Mouse (Mus musculus) retina, postnatal 7 days (tissue): ENCODE results near the gene Iqsec2.
A peak's percentile ranks its signal among the peaks of the same experiment; 100 is the strongest.

Experiments
- DNase-seq: peaks from one replicate; pipeline ENCODE4 v3.0.0-alpha.2; 2012; ENCODE audit warnings: low read depth, low spot score

The Iqsec2 gene

GRCm38 (mm10) chrX:152143941-152144741 lies at the start of gene Iqsec2:
Gene Iqsec2 (plus strand): TSS chrX:152144268.
- no peak for DNase-seq

DNA sequence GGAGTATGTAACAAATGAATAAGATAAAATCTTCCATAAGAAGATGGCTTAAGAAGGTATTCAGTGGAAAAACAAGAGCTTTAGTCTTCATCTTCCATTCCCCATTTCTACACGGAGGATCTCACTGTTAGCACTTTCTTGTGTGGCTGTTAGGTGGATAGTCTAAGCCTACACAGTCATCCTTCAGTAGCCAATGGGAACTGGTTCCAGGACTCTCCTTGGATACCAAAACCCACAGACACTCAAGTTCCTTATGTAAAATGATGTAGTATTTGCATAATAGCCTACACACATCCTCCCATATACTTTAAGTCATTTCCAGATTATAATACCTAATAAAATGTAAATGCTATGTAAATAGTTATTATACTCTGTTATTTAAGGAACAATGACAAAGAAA lies 46.5 kb upstream of the Iqsec2 start:
- DNase-seq, result no peak

DNA sequence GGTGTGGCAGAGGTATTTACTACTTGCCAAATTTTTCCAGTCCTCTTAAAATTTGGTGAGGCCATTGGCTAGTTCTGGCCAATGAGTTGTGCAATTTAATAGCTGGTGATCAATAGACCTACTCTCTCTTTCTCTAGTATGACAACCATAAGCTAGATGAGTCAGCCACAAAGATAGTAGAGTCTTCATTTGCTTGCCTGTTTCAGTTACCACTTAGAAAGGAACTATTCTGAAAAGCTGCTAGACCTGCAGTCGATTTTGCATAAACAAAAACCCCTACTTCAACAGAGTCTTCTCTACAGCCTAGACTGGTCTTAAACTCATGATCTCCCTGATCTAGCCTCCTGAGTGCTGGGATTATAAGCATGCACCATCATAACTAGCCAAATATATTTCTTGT lies 22.4 kb upstream of the Iqsec2 start:
- no peak for DNase-seq

DNA sequence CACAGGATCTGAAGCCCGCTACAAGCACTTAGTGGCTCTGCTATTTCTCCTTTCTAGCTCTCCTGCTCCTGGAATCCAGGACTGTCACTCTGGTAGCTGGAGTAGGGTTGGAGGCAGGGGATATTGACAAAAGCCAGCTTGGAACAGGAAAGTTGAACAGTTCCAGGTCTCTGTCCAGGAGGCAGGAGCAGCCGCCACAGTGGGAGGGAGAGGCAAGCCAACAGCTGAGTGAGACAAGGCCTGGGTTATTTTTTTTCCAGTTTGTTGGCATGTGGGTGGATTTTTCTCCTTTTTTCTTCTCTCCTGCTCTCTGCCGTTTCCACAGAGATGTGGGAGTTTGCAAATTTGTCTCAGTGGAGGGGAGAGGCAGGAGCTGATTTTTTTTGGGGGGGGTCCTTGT lies 13.3 kb upstream of the Iqsec2 start:
- DNase-seq, result no peak

- no peak for DNase-seq
Observed at GRCm38 (mm10) chrX:152132029-152132428, 12.0 kb upstream of the Iqsec2 start.

GRCm38 (mm10) chrX:152135195-152135594 lies 8.9 kb upstream of the Iqsec2 start:
- no peak for DNase-seq

DNA sequence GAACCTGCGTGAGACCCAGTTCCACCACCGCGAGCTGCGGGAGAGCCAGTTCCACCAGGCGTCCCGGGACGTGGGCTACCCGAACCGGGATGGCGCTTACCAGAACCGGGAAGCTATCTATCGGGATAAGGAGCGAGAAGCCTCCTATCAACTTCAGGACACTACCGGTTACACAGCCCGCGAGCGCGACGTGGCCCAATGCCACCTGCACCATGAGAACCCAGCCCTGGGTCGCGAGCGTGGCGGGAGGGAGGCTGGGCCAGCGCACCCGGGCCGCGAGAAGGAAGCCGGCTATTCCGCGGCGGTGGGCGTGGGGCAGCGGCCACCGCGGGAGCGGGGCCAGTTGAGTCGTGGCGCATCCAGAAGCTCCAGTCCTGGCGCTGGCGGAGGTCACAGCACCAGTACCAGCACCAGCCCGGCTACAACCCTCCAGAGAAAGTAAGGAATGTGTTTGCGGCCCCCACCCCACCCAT lies 710 bp downstream of the Iqsec2 start:
- DNase-seq, result no peak

GRCm38 (mm10) chrX:152146150-152146549 lies 2.1 kb downstream of the Iqsec2 start:
- no peak for DNase-seq

DNA sequence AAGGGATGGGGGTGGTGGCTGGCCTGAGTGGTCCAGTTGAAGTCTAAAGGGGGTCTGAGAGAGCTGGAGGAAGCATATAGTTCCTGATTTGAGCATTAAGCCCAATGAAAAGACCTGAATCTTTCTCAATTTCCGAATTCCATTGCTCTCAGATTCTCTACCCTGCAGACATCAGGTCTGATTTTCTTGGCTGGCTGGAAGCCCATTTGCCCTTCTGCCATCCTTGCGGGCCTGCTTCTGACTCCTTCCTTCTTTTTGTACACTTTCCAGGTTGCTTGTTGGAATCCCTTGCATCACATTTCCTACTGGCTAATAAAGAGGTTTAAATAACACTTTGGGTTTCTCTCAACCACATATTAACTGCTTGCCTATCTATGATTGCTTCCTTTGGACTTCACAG lies 2.6 kb downstream of the Iqsec2 start:
- DNase-seq, result no peak

GRCm38 (mm10) chrX:152147451-152148116 lies 3.5 kb downstream of the Iqsec2 start:
- no peak for DNase-seq

DNA sequence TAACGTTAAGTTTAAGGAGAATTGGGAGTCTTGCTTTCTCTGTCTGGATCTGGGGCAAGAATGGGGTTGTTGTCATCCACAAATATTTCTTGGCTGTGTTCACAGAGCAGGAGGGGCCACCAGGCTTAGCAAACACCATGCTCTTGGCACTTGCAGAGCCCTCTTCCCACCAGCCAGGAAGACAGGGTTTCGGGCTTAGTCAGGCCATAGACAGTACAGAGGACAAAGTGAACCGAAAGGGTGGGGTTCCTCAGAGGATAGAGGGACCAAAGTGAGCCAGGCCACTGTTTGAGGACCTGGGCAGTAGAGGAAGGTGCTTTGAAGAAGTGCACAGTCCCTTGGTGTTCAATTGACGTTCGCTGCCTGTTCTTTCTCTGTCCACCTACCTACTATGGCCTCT lies 4.6 kb downstream of the Iqsec2 start:
- DNase-seq, result no peak

DNA sequence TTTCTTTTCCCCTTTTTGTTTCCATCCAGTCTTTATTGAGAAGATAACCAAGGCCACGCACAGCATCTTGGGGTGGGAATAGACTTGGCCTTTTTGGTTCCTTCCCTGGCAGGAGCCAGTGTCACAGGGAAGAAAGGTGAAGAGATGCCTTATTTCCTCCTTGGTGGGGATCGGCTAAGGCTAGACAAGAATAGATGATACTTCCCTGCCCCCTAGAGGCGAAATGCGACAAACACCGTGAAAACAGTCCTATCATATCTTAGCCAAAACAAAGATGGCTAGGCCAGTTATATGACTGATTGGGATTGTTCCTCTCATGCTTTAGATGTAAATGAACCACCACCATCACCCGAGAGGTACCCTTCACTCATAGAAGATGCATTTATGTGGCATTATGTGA lies 7.6 kb downstream of the Iqsec2 start:
- DNase-seq, result peak; percentile 35

- DNase-seq, result no peak
Observed at GRCm38 (mm10) chrX:152158294-152158693, 14.2 kb downstream of the Iqsec2 start.

- DNase-seq, result no peak
Observed at GRCm38 (mm10) chrX:152161404-152161803, 17.3 kb downstream of the Iqsec2 start.

- no peak for DNase-seq
Observed at GRCm38 (mm10) chrX:152164061-152164460, 20.0 kb downstream of the Iqsec2 start.

DNA sequence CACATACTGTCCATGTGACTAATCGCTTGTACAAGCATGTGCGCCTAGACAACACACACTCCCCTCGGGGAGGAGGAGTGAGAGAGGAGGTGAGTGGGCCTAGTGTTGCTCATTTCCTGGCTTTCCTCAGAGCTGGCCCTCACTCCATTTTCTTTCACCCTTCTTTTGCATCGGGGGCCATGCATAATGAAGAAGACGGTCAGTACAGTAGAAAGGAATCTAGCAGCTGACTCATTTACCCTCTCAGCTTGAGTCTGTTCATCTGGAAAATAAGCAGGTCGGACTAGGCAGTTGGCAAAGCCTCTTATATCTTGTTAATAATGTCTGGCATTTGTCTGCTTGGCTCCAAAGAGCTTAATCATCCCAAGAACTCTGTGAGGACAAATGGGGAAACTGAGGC lies 22.1 kb downstream of the Iqsec2 start:
- DNase-seq, result no peak

- no peak for DNase-seq
Observed at GRCm38 (mm10) chrX:152168521-152168920, 24.5 kb downstream of the Iqsec2 start.

GRCm38 (mm10) chrX:152171041-152172026 lies 27.3 kb downstream of the Iqsec2 start:
- no peak for DNase-seq

GRCm38 (mm10) chrX:152172487-152172935 lies 28.4 kb downstream of the Iqsec2 start:
- DNase-seq, result no peak

- DNase-seq, result no peak
Observed at GRCm38 (mm10) chrX:152175284-152175683, 31.2 kb downstream of the Iqsec2 start.

- DNase-seq, result no peak
Observed at GRCm38 (mm10) chrX:152177897-152178296, 33.8 kb downstream of the Iqsec2 start.
